Mouse (Mus musculus): ENCODE measurements at regions not wholly inside any gene's neighbourhood (a gene's known extent, or its start where the extent isn't known, plus 50 kb on each side); places are given as distances from the start of the nearest gene placed in this dataset.
A peak's percentile ranks its signal among the peaks of the same experiment; 100 is the strongest.

- Histone ChIP-seq H3K27ac (ENCODE audit: low read length) (no peak overlapping the region), H3K9ac (replicated peaks; ENCODE audit: low read length) (no peak overlapping the region), H3K4me1 (ENCODE audit: insufficient read depth, low read length) (peaks cover 14% of the 10 kb centered on the region), H3K4me3 (ENCODE audit: low read length) (no peak overlapping the region), H3K27me3 (ENCODE audit: insufficient read depth, low read length) (no peaks in the 10 kb centered on the region), H3K36me3 (ENCODE audit: insufficient read depth, low read length) (no peaks in the 10 kb centered on the region), H3K9me3 (ENCODE audit: low read length) (no peaks in the 10 kb centered on the region), H3K4me2 (replicated peaks; ENCODE audit: low read depth, low read length) (no peak overlapping the region)
- WGBS, result 34% methylated on average over 4 of the region's 4 CpGs
- ATAC-seq (ENCODE audit: low FRiP score, low TSS enrichment), result peak; percentile 54; the same call in 1 of the 2 replicates
Measured at GRCm38 (mm10) chr12:54264418-54264733, 60.7 kb upstream of the Egln3 start.

DNA sequence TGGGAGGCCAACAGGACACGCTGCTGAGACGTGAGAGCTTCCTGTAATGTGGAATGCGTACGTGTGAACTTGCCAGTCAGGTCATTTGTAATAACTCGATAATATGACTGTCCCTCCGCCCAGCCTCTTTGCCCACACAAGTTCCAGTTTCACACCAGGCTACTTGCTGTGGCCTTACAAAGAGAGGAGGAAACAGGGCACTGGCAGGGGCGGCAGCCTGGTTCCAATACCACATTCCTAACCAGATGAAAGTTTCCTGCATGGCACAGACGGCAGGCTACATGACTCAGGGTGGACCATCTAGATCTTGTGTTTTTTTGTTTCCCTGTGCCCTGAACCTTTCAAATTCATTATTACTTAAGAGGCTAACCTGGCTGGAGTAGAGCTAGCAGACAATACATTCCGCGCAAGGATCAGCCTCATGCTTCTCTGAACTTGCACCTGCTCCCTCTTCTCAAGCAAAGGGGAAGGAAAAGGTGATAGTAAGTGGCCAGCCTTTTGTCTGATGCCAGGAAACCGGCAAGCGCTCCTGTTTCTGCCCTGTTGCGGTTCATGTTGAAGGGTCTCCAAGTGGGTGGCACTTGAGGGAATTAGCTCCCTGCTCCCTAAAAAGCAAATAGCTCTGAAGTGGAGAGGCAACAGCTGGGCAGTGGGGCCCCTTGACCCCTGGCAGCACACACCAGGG is 60.2 kb upstream of the Egln3 start:
- Histone ChIP-seq H3K9ac (replicated peaks; ENCODE audit: low read length) (no peak overlapping the region), H3K4me1 (ENCODE audit: insufficient read depth, low read length) (peaks cover 14% of the 10 kb centered on the region), H3K4me3 (ENCODE audit: low read length) (no peak overlapping the region), H3K4me2 (replicated peaks; ENCODE audit: low read depth, low read length) (no peak overlapping the region), H3K36me3 (ENCODE audit: insufficient read depth, low read length) (no peaks in the 10 kb centered on the region), H3K27me3 (ENCODE audit: insufficient read depth, low read length) (no peaks in the 10 kb centered on the region), H3K9me3 (ENCODE audit: low read length) (no peaks in the 10 kb centered on the region), H3K27ac (ENCODE audit: low read length) (no peak overlapping the region)
- 58% methylated on average over 13 of the region's 13 CpGs for WGBS
- ATAC-seq (ENCODE audit: low FRiP score, low TSS enrichment), result peak; percentile 15; the same call in 1 of the 2 replicates

DNA sequence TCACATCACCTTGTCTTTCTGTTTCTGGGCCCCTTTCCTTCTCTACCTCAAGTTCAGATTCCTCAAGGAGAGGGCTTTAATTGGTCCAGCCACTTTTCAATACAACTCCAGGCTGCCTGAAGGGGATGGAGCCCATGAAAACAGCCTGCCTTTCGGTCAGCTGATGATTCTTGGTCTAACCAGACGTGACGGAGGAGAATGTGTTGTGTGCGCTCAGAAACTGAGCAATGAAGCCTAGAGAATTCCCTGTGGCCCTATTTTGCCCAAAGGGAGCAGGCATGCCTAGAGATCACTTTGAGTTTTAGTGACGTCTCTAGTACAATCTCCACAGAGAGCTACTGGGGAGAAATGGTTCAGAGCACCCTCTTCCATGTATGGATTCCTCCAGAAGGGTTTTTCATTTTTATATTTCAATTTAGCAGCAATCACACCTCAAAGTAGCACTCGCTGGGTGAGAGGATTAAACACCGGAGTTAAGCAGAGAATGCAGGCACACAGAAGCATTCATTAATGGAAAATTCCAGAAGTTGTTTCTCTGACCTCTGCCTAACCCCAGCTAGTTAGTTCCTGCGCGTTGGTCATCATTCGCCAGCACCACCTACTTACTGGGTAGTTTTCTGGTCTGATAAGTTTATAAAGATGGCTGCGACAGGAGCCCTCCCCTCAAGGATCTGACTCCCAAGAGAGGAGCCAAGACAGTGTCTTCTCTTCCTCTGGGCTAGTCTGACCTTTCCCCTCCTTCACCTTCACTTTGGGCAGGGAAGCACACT is 58.8 kb upstream of the Egln3 start:
- Histone ChIP-seq H3K4me1 (ENCODE audit: insufficient read depth, low read length) (peaks cover 14% of the 10 kb centered on the region), H3K27ac (ENCODE audit: low read length) (no peak overlapping the region), H3K4me2 (replicated peaks; ENCODE audit: low read depth, low read length) (no peak overlapping the region), H3K4me3 (ENCODE audit: low read length) (no peak overlapping the region), H3K9ac (replicated peaks; ENCODE audit: low read length) (no peak overlapping the region), H3K36me3 (ENCODE audit: insufficient read depth, low read length) (no peaks in the 10 kb centered on the region), H3K9me3 (ENCODE audit: low read length) (0 out of 2 replicates have a peak, but pooled peaks cover 3% of the 10 kb centered on the region), H3K27me3 (ENCODE audit: insufficient read depth, low read length) (no peaks in the 10 kb centered on the region)
- WGBS, result 69% methylated on average over 11 of the region's 11 CpGs
- no peak for ATAC-seq (ENCODE audit: low FRiP score, low TSS enrichment)

DNA sequence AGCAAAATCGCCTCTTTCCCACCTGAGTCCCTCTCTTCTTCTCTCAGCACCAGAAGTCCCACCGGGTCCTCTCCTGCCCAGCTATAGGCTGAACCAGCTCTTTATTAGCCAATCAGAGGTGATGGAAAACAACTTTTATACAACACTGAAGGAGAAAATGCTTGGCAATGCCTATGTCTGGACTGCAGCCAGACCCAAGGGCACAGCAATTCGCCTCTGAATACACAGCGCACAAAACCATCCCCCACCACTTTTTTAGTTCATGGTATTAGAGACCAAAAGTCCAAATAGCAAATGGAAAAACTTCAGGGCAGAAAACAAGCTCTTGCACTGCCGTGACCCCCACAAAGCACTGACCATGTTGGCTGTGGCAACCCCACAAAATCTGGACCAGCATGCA is 57.8 kb upstream of the Egln3 start:
- H3K4me1 ChIP-seq (ENCODE audit: insufficient read depth, low read length), result peaks cover 14% of the 10 kb centered on the region
- 0 out of 2 replicates have a peak, but pooled peaks cover 3% of the 10 kb centered on the region for H3K9me3 ChIP-seq (ENCODE audit: low read length)
- H3K27ac ChIP-seq (ENCODE audit: low read length), result no peak overlapping the region
- no peak overlapping the region for H3K4me2 ChIP-seq (replicated peaks; ENCODE audit: low read depth, low read length)
- H3K9ac ChIP-seq (replicated peaks; ENCODE audit: low read length), result no peak overlapping the region
- H3K36me3 ChIP-seq (ENCODE audit: insufficient read depth, low read length), result no peaks in the 10 kb centered on the region
- WGBS, result 86% methylated on average over 5 of the region's 5 CpGs
- no peak overlapping the region for H3K4me3 ChIP-seq (ENCODE audit: low read length)
- ATAC-seq (ENCODE audit: low FRiP score, low TSS enrichment), result no peak
- no peaks in the 10 kb centered on the region for H3K27me3 ChIP-seq (ENCODE audit: insufficient read depth, low read length)

- WGBS, result 59% methylated on average over 6 of the region's 6 CpGs
- H3K4me1 ChIP-seq (ENCODE audit: insufficient read depth, low read length), result peaks cover 12% of the 10 kb centered on the region
- no peaks in the 10 kb centered on the region for H3K27me3 ChIP-seq (ENCODE audit: insufficient read depth, low read length)
- no peak overlapping the region for H3K4me2 ChIP-seq (replicated peaks; ENCODE audit: low read depth, low read length)
- 0 out of 2 replicates have a peak, but pooled peaks cover 3% of the 10 kb centered on the region for H3K9me3 ChIP-seq (ENCODE audit: low read length)
- no peak overlapping the region for H3K4me3 ChIP-seq (ENCODE audit: low read length)
- ATAC-seq (ENCODE audit: low FRiP score, low TSS enrichment), result no peak
- no peak overlapping the region for H3K27ac ChIP-seq (ENCODE audit: low read length)
- H3K9ac ChIP-seq (replicated peaks; ENCODE audit: low read length), result no peak overlapping the region
- H3K36me3 ChIP-seq (ENCODE audit: insufficient read depth, low read length), result no peaks in the 10 kb centered on the region
Measured at GRCm38 (mm10) chr12:54260502-54260901, 56.8 kb upstream of the Egln3 start.

DNA sequence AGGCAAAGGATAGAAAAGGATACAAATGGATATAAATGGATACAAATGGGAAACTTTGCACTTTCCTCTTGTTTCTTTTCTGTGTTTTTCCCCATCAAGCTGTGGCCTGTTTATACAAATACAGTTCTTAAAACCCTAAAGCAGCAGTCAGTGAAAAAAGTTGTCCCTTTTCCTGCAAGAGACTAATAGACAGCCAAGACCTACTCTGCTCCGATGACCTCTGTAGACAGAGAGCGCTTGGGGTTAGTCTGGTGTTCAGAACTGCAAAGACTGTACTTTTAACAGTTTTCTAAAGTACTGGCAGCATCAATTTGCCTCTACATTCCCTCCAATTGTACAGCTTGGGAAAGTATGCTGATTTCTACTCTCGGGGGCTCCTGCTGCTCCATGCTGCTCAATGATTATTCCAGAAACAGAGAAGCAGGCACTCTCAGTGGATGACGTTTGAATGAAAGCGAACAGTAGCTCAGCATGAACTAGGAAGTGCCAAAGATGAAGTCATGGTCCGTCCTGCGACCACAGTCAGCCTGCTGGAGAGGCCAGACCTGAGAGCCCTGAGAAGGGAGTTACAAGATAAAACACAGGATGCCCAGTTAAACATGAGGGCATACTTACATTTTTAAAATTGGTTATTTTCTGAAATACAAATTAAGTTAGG is 54.2 kb upstream of the Egln3 start:
- H3K27ac ChIP-seq (ENCODE audit: low read length), result no peak overlapping the region
- no peaks in the 10 kb centered on the region for H3K36me3 ChIP-seq (ENCODE audit: insufficient read depth, low read length)
- H3K4me2 ChIP-seq (replicated peaks; ENCODE audit: low read depth, low read length), result no peak overlapping the region
- 0 out of 2 replicates have a peak, but pooled peaks cover 3% of the 10 kb centered on the region for H3K9me3 ChIP-seq (ENCODE audit: low read length)
- no peak overlapping the region for H3K4me3 ChIP-seq (ENCODE audit: low read length)
- H3K27me3 ChIP-seq (ENCODE audit: insufficient read depth, low read length), result no peaks in the 10 kb centered on the region
- no peak overlapping the region for H3K9ac ChIP-seq (replicated peaks; ENCODE audit: low read length)
- no peak for ATAC-seq (ENCODE audit: low FRiP score, low TSS enrichment)
- no peaks in the 10 kb centered on the region for H3K4me1 ChIP-seq (ENCODE audit: insufficient read depth, low read length)
- 82% methylated on average over 7 of the region's 7 CpGs for WGBS

GRCm38 (mm10) chr12:54256506-54257128 is 53.0 kb upstream of the Egln3 start:
- H3K36me3 ChIP-seq (ENCODE audit: insufficient read depth, low read length), result no peaks in the 10 kb centered on the region
- no peak overlapping the region for H3K9ac ChIP-seq (replicated peaks; ENCODE audit: low read length)
- 0 out of 2 replicates have a peak, but pooled peaks cover 3% of the 10 kb centered on the region for H3K9me3 ChIP-seq (ENCODE audit: low read length)
- H3K27ac ChIP-seq (ENCODE audit: low read length), result no peak overlapping the region
- H3K4me3 ChIP-seq (ENCODE audit: low read length), result no peak overlapping the region
- no peak for ATAC-seq (ENCODE audit: low FRiP score, low TSS enrichment)
- no peak overlapping the region for H3K4me2 ChIP-seq (replicated peaks; ENCODE audit: low read depth, low read length)
- H3K27me3 ChIP-seq (ENCODE audit: insufficient read depth, low read length), result no peaks in the 10 kb centered on the region
- WGBS, result 61% methylated on average over 6 of the region's 6 CpGs
- H3K4me1 ChIP-seq (ENCODE audit: insufficient read depth, low read length), result no peaks in the 10 kb centered on the region
